ENCODE assay signal across 14 mouse cellular contexts in genomic region chr17:65701356-65701755, GRCm38 (mm10). TPM values are rescaled to one million over a fixed set of nuclear protein-coding genes. Genes with fewer than 3 reads are reported as not detected.
DNase-seq lines count a peak whose midpoint lies in the region; ATAC-seq lines count a peak whose summit lies in the region.
"Had no signal": no experiment of that assay in that cellular context is flagged by ENCODE, and none has a peak within 500 bp of the region (broad histone marks: within the 10 kb centered on the region; RNA-seq: fewer than 3 reads in every experiment).

No protein-coding gene starts in this region.

- H3K9ac ChIP-seq in heart, embryonic 13.5 days = no peak overlapping the region
- no peak overlapping the region for H3K9ac ChIP-seq in midbrain, embryonic 12.5 days (replicated peaks)
- no peak overlapping the region for H3K9ac ChIP-seq in intestine, embryonic 15.5 days
- no peak overlapping the region for H3K9ac ChIP-seq in stomach, embryonic 16.5 days (ENCODE audit: low read length)

- H3K4me2 ChIP-seq in heart, embryonic 13.5 days = no peak overlapping the region
- H3K4me2 ChIP-seq in midbrain, embryonic 12.5 days (replicated peaks) = no peak overlapping the region
- no peak overlapping the region for H3K4me2 ChIP-seq in intestine, embryonic 15.5 days (replicated peaks)
- H3K4me2 ChIP-seq in stomach, embryonic 16.5 days (ENCODE audit: low read depth, low read length) = peak overlapping the region; percentile 6; the same call in 1 of the 2 replicates

- 74% methylated on average over 8 of the region's 8 CpGs for WGBS in heart, embryonic 13.5 days
- WGBS in midbrain, embryonic 12.5 days = 93% methylated on average over 8 of the region's 8 CpGs
- WGBS in midbrain, embryonic 10.5 days = 94% methylated on average over 8 of the region's 8 CpGs
- 65% methylated on average over 8 of the region's 8 CpGs for WGBS in intestine, embryonic 15.5 days
- 80% methylated on average over 8 of the region's 8 CpGs for WGBS in stomach, embryonic 16.5 days

- peaks cover 10% of the 10 kb centered on the region for H3K36me3 ChIP-seq in heart, embryonic 13.5 days
- no peaks in the 10 kb centered on the region for H3K36me3 ChIP-seq in midbrain, embryonic 12.5 days
- peaks cover 15% of the 10 kb centered on the region for H3K36me3 ChIP-seq in midbrain, embryonic 10.5 days
- no peaks in the 10 kb centered on the region for H3K36me3 ChIP-seq in intestine, embryonic 15.5 days
- no peaks in the 10 kb centered on the region for H3K36me3 ChIP-seq in stomach, embryonic 16.5 days (ENCODE audit: control insufficient read depth, insufficient read depth, low read length)

- ATAC-seq in heart, embryonic 13.5 days (ENCODE audit: extremely low read depth, insufficient number of reproducible peaks, low FRiP score, low TSS enrichment) = no peak
- no peak for ATAC-seq in midbrain, embryonic 12.5 days (ENCODE audit: low FRiP score, low read depth)
- ATAC-seq in intestine, embryonic 15.5 days = no peak
- ATAC-seq in stomach, embryonic 16.5 days (ENCODE audit: insufficient read depth, low FRiP score) = no peak

- H3K27ac ChIP-seq in heart, embryonic 13.5 days (replicated peaks) = peak overlapping the region; percentile 88
- peak overlapping the region; percentile 74 for H3K27ac ChIP-seq in midbrain, embryonic 12.5 days (replicated peaks)
- no peak overlapping the region; the same call in 1 of the 2 replicates for H3K27ac ChIP-seq in midbrain, embryonic 10.5 days (replicated peaks)
- peak overlapping the region; percentile 78 for H3K27ac ChIP-seq in intestine, embryonic 15.5 days
- peak overlapping the region; percentile 59 for H3K27ac ChIP-seq in stomach, embryonic 16.5 days (ENCODE audit: low read length)

- no peaks in the 10 kb centered on the region for H3K9me3 ChIP-seq in heart, embryonic 13.5 days
- H3K9me3 ChIP-seq in midbrain, embryonic 12.5 days = no peaks in the 10 kb centered on the region
- no peaks in the 10 kb centered on the region for H3K9me3 ChIP-seq in midbrain, embryonic 10.5 days (replicated peaks)
- H3K9me3 ChIP-seq in intestine, embryonic 15.5 days = no peaks in the 10 kb centered on the region
- no peaks in the 10 kb centered on the region for H3K9me3 ChIP-seq in stomach, embryonic 16.5 days (replicated peaks; ENCODE audit: control insufficient read depth, low read length)
- H3K9me3 ChIP-seq: megakaryocyte, embryonic 14.5 days had no signal

- peaks cover 24% of the 10 kb centered on the region for H3K4me1 ChIP-seq in heart, embryonic 13.5 days
- peaks cover 20% of the 10 kb centered on the region; the same call in 1 of the 2 replicates for H3K4me1 ChIP-seq in midbrain, embryonic 12.5 days
- peaks cover 16% of the 10 kb centered on the region for H3K4me1 ChIP-seq in midbrain, embryonic 10.5 days
- H3K4me1 ChIP-seq in intestine, embryonic 15.5 days (replicated peaks) = peaks cover 14% of the 10 kb centered on the region
- H3K4me1 ChIP-seq in stomach, embryonic 16.5 days (ENCODE audit: control insufficient read depth, insufficient read depth, low read length) = peaks cover 14% of the 10 kb centered on the region

- H3K4me3 ChIP-seq in heart, embryonic 13.5 days = no peak overlapping the region
- H3K4me3 ChIP-seq in midbrain, embryonic 12.5 days = no peak overlapping the region
- no peak overlapping the region for H3K4me3 ChIP-seq in midbrain, embryonic 10.5 days
- H3K4me3 ChIP-seq in intestine, embryonic 15.5 days (replicated peaks) = no peak overlapping the region
- no peak overlapping the region for H3K4me3 ChIP-seq in stomach, embryonic 16.5 days (replicated peaks; ENCODE audit: low read length)
- H3K4me3 ChIP-seq: megakaryocyte, embryonic 14.5 days had no signal

- no peak for DNase-seq in heart, postnatal 36 days
- DNase-seq in midbrain, embryonic 10.5 days (ENCODE audit: low spot score) = no peak
- DNase-seq in right cerebral cortex, postnatal 36 days (ENCODE audit: low spot score in 2 of 2) = no peak
- DNase-seq in urinary bladder, postnatal 10 days (ENCODE audit: low spot score) = no peak

- intact Hi-C loops in heart, postnatal 36 days (cut with DNase I) = loop anchor here (10.0 kb wide), 1 partner anchor 403 kb away; the partner anchor contains the start of gene Ndufv2

- H3K27me3 ChIP-seq in heart, embryonic 13.5 days (replicated peaks) = no peaks in the 10 kb centered on the region
- H3K27me3 ChIP-seq in midbrain, embryonic 12.5 days = no peaks in the 10 kb centered on the region
- H3K27me3 ChIP-seq in midbrain, embryonic 10.5 days (ENCODE audit: low read depth, poor library complexity, severe bottlenecking) = no peaks in the 10 kb centered on the region
- no peaks in the 10 kb centered on the region for H3K27me3 ChIP-seq in intestine, embryonic 15.5 days (replicated peaks)
- H3K27me3 ChIP-seq in stomach, embryonic 16.5 days (ENCODE audit: control insufficient read depth, insufficient read depth, low read length) = no peaks in the 10 kb centered on the region
- H3K27me3 ChIP-seq: CH12.LX; megakaryocyte, embryonic 14.5 days had no signal

RNA-seq across cellular contexts. Expression of gene Txndc2, which starts 59.4 kb away (rescaled TPM):
- 0.10 TPM in 1 of 2 replicates, not detected in the other for polyA plus RNA-seq in heart, embryonic 13.5 days (2015; fragmentation: Nextera tagmentation; extraction: Ambion mirVana)
- not detected for total RNA-seq in heart, postnatal 36 days (2021)
- polyA plus RNA-seq in midbrain, embryonic 12.5 days (2016; fragmentation: Nextera tagmentation; extraction: Ambion mirVana) = 0.09 and 0.21 TPM in 2 replicates
- polyA plus RNA-seq in midbrain, embryonic 10.5 days (2016; fragmentation: Nextera tagmentation; extraction: Ambion mirVana) = not detected in 2 replicates
- polyA plus RNA-seq in intestine, embryonic 15.5 days (2015; fragmentation: Nextera tagmentation; extraction: Ambion mirVana) = not detected in 2 replicates
- not detected in 2 replicates for polyA plus RNA-seq in stomach, embryonic 16.5 days (2015; fragmentation: Nextera tagmentation; extraction: Ambion mirVana)
- total RNA-seq: CH12.LX; common myeloid progenitor, adult 5-6 weeks; gastrocnemius, adult 8-10 months; layer of hippocampus, postnatal 25 days had no signal
- polyA plus RNA-seq: spleen, adult 2 months had no signal
